Mouse (Mus musculus) lung, postnatal 0 days (tissue): ENCODE data around the gene Acoxl. TPM values are rescaled to one million over a fixed set of nuclear protein-coding genes. Genes with fewer than 3 reads are reported as not detected.

Experiments
- ATAC-seq: fragments of 200-750 bp; cut with Nextera tagmentation; 2 replicates; pipeline ENCODE4 v1.8.0; 2017; ENCODE audit warnings: moderate library complexity
- DNase-seq: peaks from one replicate; pipeline ENCODE4 v3.0.0-alpha.2; 2016; ENCODE audit warnings: low spot score
- H3K27ac ChIP-seq: fragments of 300-500 bp; sonication (generic); 2 replicates; pipeline ENCODE4 v1.5.1; 2014; ENCODE audit warnings: antibody characterized with exemption, mild to moderate bottlenecking, low read length, mixed read lengths
- H3K27me3 ChIP-seq: fragments of 300-500 bp; sonication (generic); replicated peaks from 2 replicates; pipeline ENCODE4 v1.6.1; 2014; ENCODE audit warnings: low read length, mixed read lengths; ENCODE audit not compliant: insufficient read depth
- H3K36me3 ChIP-seq: fragments of 300-500 bp; sonication (generic); 2 replicates; pipeline ENCODE4 v1.6.1; 2014; ENCODE audit warnings: low read length, mixed read lengths; ENCODE audit not compliant: insufficient read depth
- H3K4me1 ChIP-seq: fragments of 300-500 bp; sonication (generic); 2 replicates; pipeline ENCODE4 v1.6.1; 2014; ENCODE audit warnings: antibody characterized with exemption, low read depth, low read length, mixed read lengths; ENCODE audit not compliant: insufficient read depth
- H3K4me2 ChIP-seq: fragments of 300-500 bp; sonication (generic); replicated peaks from 2 replicates; pipeline ENCODE4 v1.6.1; 2014; ENCODE audit warnings: low read depth, mild to moderate bottlenecking, low read length, moderate library complexity, mixed read lengths
- H3K4me3 ChIP-seq: fragments of 300-500 bp; sonication (generic); 2 replicates; pipeline ENCODE4 v1.5.1; 2014; ENCODE audit warnings: low read depth, low read length
- H3K9ac ChIP-seq: fragments of 300-500 bp; sonication (generic); replicated peaks from 2 replicates; pipeline ENCODE4 v1.6.1; 2014; ENCODE audit warnings: low read depth, mild to moderate bottlenecking
- H3K9me3 ChIP-seq: fragments of 300-500 bp; sonication (generic); 2 replicates; pipeline ENCODE4 v1.6.1; 2016; ENCODE audit warnings: low read length, mixed read lengths
- CTCF ChIP-seq: IDR thresholded peaks from 2 replicates; pipeline ENCODE4 v1.5.1; 2016; ENCODE audit warnings: antibody characterized with exemption, mild to moderate bottlenecking
- EP300 ChIP-seq: IDR thresholded peaks from 2 replicates; pipeline ENCODE4 v1.6.1; 2016; ENCODE audit warnings: antibody characterized with exemption, mild to moderate bottlenecking, control low read depth
- WGBS: fragments of 180-500 bp; shearing (Covaris S2); extraction: QIAGEN DNeasy Blood & Tissue Kit; methylation state at CpG from one replicate; pipeline ENCODE4 v1.1.7; 2014; 5-methylcytosine and 5-hydroxymethylcytosine counted together
- polyA plus RNA-seq: library from polyadenylated mRNA; unstranded; fragments of >200 nt; fragmentation: Nextera tagmentation; extraction: Ambion mirVana; gene quantifications from 2 replicates; pipeline ENCODE4 v1.2.1, GENCODE M21; 2015

Gene Acoxl
- polyA plus RNA-seq, 1 experiment from 2014 or later: 17.0 TPM

DNA sequence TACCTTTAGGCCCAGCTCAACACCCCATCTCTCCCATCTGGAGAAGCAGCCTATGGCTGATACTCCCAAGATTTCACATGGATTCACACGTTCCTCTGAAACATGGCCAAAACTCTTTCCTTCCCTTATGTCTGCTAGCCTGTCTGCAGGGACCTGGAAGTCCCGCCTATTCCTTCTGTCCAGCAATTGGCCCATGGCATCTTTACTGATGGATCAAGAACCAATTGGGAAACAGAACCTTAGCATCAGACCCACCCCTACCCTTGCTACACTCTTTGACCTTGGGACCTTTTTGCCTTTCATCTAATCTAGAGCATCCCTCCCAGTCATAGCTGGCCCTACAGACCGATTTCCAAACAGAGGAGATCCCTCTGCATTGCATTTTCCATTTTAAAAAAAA, 275.9 kb downstream of the Acoxl start:
- Histone ChIP-seq H3K27me3 (no peaks in the 10 kb centered on the region), H3K4me2 (no peak overlapping the region), H3K9ac (no peak overlapping the region), H3K27ac (no peak overlapping the region), H3K4me3 (no peak overlapping the region), H3K36me3 (no peaks in the 10 kb centered on the region), H3K9me3 (no peaks in the 10 kb centered on the region), H3K4me1 (no peaks in the 10 kb centered on the region)
- ATAC-seq (no peak), DNase-seq (no peak)
- WGBS: 72% methylated on average over 3 of the region's 3 CpGs
- TF ChIP-seq EP300: no peak
- no peak for TF ChIP-seq CTCF

DNA sequence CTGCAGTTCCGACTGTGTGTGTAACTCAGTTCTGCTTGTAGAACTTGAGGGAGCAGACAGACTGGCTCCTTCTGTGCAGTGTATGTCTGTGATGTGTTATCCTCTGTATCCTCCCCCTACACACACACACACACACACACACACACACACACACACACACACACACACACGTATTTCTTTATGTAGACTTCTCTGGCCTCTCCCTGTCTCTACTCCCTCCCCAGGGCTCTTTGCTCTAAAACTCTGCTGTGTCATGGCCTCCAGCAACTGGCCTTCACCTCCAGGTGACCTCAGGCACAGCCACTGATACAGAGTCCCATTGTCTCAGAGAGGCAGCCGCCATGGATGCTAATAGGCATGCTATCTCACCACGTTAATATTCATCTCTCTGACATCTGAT, 276.9 kb downstream of the Acoxl start:
- TF ChIP-seq CTCF: no peak
- TF ChIP-seq EP300: no peak
- no peak overlapping the region for H3K4me3 ChIP-seq
- no peak overlapping the region for H3K9ac ChIP-seq
- ATAC-seq (no peak), DNase-seq (no peak)
- no peak overlapping the region for H3K4me2 ChIP-seq
- H3K36me3 ChIP-seq: no peaks in the 10 kb centered on the region
- H3K9me3 ChIP-seq: no peaks in the 10 kb centered on the region
- 40% methylated on average over 4 of the region's 4 CpGs for WGBS
- no peak overlapping the region for H3K27ac ChIP-seq
- H3K27me3 ChIP-seq: no peaks in the 10 kb centered on the region
- no peaks in the 10 kb centered on the region for H3K4me1 ChIP-seq

DNA sequence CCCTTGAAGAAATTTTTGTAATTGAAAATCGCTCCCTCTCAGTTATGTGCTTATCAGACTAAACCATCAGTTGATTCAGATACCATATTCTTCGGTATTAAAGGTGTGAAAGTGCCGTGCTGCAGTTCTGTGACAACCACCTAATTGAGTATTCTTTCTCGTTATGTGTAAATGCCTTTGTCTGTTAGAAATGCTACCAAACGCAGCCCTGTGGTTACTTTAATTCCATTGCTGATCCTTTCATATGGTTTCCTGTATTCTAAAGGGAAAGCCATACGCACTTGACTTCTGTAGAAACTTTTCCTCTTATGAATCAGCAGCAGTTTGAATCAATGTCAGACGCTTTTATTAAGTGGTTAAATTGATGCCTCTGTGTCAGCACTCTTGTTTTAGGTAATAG, 278.9 kb downstream of the Acoxl start:
- WGBS: 76% methylated on average over 7 of the region's 7 CpGs
- Histone ChIP-seq H3K4me2 (no peak overlapping the region), H3K9ac (no peak overlapping the region), H3K9me3 (no peaks in the 10 kb centered on the region), H3K4me1 (peaks cover 1% of the 10 kb centered on the region; the same call in 1 of the 2 replicates), H3K4me3 (no peak overlapping the region), H3K36me3 (no peaks in the 10 kb centered on the region), H3K27me3 (no peaks in the 10 kb centered on the region), H3K27ac (no peak overlapping the region)
- DNase-seq: no peak
- TF ChIP-seq EP300: no peak
- no peak for TF ChIP-seq CTCF
- no peak for ATAC-seq

DNA sequence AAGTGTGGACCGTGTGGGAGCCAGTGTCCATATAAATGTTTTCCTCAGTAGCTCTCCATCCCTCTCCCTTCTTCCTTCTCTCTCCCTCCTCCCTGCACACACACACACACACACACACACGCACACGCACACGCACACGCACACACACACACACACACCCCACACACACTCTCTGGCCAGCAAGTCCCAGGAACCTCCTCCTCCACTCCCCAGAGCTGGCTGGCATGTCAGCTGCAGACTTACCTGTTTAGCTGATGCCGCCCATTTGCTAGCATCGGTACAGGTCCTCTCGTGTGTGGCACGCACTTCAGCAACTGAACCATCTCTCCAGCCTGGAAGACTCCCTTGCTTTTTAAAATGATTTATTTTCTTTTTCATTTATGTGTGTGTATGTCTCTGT, 280.3 kb downstream of the Acoxl start:
- no peaks in the 10 kb centered on the region for H3K9me3 ChIP-seq
- 90% methylated on average over 9 of the region's 9 CpGs for WGBS
- H3K27ac ChIP-seq: no peak overlapping the region
- no peak overlapping the region for H3K4me3 ChIP-seq
- H3K9ac ChIP-seq: no peak overlapping the region
- no peaks in the 10 kb centered on the region for H3K36me3 ChIP-seq
- H3K27me3 ChIP-seq: no peaks in the 10 kb centered on the region
- ATAC-seq (no peak), DNase-seq (no peak)
- no peak for TF ChIP-seq EP300
- no peak overlapping the region for H3K4me2 ChIP-seq
- H3K4me1 ChIP-seq: peaks cover 5% of the 10 kb centered on the region; the same call in 1 of the 2 replicates

DNA sequence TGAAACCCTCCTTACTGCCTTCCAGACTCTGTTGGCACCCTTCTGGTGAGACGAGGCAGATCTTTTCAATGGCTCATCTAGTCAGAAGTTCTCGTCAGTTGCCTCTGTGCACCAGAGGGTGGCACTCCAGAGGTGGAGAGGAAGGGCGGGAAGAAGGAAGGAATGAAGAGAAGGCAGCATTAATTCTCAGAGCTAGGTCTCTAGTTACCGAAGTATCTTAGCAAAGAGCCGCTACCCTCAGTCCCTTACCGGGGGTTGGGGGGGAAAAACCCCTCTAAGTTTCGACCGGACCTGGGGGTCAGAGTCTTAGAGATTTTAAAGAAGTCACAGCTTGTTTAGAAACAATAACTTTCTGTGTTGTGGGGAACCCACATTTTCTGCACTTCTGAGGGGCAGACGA, 283.8 kb downstream of the Acoxl start:
- DNase-seq (peak; percentile 91), ATAC-seq (no peak)
- peaks cover 17% of the 10 kb centered on the region; the same call in 1 of the 2 replicates for H3K4me1 ChIP-seq
- peak overlapping the region; percentile 94 for H3K4me2 ChIP-seq
- no peak overlapping the region for H3K4me3 ChIP-seq
- WGBS: 1% methylated on average over 9 of the region's 9 CpGs
- H3K36me3 ChIP-seq: no peaks in the 10 kb centered on the region
- TF ChIP-seq EP300: no peak
- TF ChIP-seq CTCF: peak; percentile 95
- no peaks in the 10 kb centered on the region for H3K27me3 ChIP-seq
- H3K9ac ChIP-seq: no peak overlapping the region
- no peak overlapping the region for H3K27ac ChIP-seq
- no peaks in the 10 kb centered on the region for H3K9me3 ChIP-seq

DNA sequence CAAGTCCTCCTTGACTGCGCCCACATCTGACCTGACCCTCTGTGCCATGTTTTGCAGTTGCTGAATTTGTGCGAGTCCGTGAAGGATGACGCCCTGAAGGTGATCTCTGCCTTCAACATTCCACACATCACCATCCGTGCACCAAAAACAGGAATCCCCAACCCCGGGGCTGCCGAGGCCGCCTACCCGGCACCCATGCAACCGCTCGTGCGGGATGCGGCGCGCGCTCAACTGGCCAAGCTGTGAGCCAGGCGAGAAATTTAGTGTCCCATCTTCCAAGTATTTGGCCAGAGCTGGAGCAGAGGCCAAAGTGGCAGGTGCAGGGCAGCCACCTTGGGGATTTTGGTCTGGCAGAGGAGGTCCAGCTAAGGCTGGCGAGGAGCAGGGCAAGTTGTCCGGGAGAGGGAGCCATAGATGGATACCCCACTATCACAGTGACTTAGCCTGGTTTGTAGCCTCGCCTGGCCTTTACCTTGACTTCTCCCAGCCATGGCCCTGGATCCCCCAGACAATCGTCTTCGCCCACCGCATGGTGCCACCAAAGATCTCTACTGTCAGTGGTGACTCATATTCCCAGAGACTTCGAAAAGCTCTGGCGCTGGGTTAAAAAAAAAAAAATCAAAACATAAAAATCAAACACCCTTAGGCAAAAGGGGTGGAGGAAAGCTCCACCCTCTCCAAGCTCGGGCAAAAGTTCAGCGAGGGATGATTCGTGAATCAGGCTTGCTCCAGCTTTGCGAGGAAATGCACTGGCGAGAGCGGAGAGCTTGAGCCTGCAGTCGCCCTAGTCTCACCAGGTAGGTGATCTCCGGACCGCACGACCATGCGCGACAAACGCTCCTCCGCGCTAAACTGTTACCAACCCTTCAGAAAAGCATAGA, 284.5 kb downstream of the Acoxl start:
- no peaks in the 10 kb centered on the region for H3K36me3 ChIP-seq
- no peak overlapping the region for H3K27ac ChIP-seq
- H3K9me3 ChIP-seq: no peaks in the 10 kb centered on the region
- DNase-seq (peak; percentile 53), ATAC-seq (no peak)
- 4% methylated on average over 40 of the region's 40 CpGs for WGBS
- H3K27me3 ChIP-seq: no peaks in the 10 kb centered on the region
- peak overlapping the region; percentile 94 for H3K4me2 ChIP-seq
- peak overlapping the region; percentile 21 for H3K4me3 ChIP-seq
- peaks cover 17% of the 10 kb centered on the region; the same call in 1 of the 2 replicates for H3K4me1 ChIP-seq
- H3K9ac ChIP-seq: no peak overlapping the region
- TF ChIP-seq CTCF: peak; percentile 53
- TF ChIP-seq EP300: no peak
